Mouse (Mus musculus): ENCODE data around the gene Ak2. TPM values are rescaled to one million over a fixed set of nuclear protein-coding genes. Genes with fewer than 3 reads are reported as not detected.

The Ak2 gene
- polyA plus RNA-seq, 1 experiment from 2014 or later: 81.6 TPM

DNA sequence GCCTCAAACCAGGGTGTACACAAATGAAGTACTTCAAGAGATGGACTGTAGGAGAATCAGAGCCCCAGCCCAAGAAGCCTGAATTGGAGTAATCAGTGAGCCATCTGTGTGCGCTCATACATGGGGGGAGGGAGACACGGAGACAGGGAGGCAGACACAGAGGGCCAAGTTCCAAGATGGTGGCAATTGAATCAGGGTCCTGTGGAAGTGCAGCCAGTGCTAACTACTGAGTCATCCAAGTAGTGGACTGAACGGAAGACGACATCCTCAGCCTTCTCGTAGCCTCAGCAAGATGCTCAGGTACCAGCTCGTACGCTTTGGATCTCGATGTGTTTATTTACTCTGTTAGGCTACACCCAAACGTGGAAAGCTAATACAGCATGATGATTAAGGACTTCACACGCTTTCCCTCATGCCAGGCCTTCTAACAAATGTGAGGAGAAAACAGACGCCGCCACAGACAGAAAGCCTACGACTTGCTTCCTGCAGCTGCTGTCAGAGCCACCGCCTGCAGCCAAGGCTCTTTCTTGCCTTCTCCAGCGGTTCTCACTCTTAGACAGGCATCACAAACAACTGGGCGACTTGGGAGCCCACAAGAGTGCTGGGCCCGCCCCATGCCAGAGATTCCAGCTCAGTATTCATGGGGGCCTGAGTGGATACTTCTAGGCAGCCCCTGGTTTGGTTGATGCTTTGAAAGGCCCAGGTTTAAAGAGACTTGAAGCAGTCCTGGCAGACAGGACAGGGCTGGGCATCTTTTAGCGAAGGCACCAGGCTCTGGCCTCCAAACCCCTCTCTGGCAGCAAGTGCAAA, 21.9 kb upstream of the Ak2 start:
- ATAC-seq: no peak
- H3K9me3 ChIP-seq (replicated peaks; ENCODE audit: control insufficient read depth, low read length, poor library complexity, severe bottlenecking): no peaks in the 10 kb centered on the region
- peaks cover 10% of the 10 kb centered on the region; the same call in 1 of the 2 replicates for H3K4me1 ChIP-seq (ENCODE audit: control insufficient read depth, insufficient read depth, low read length)
- 78% methylated on average over 18 of the region's 18 CpGs for WGBS
- H3K9ac ChIP-seq (ENCODE audit: low read depth, low read length): no peak overlapping the region
- H3K4me2 ChIP-seq (ENCODE audit: low read length): no peak overlapping the region
- H3K27me3 ChIP-seq (ENCODE audit: control insufficient read depth, insufficient read depth, low read depth, low read length): no peaks in the 10 kb centered on the region
- no peaks in the 10 kb centered on the region for H3K36me3 ChIP-seq (ENCODE audit: control insufficient read depth, insufficient read depth, low read length)
- no peak overlapping the region for H3K27ac ChIP-seq (ENCODE audit: low read length)
- H3K4me3 ChIP-seq (ENCODE audit: low read depth, low read length): no peak overlapping the region

GRCm38 (mm10) chr4:128970417-128970807, 21.3 kb upstream of the Ak2 start:
- Histone ChIP-seq H3K4me3 (ENCODE audit: low read depth, low read length) (no peak overlapping the region), H3K9ac (ENCODE audit: low read depth, low read length) (no peak overlapping the region), H3K36me3 (ENCODE audit: control insufficient read depth, insufficient read depth, low read length) (no peaks in the 10 kb centered on the region), H3K9me3 (replicated peaks; ENCODE audit: control insufficient read depth, low read length, poor library complexity, severe bottlenecking) (no peaks in the 10 kb centered on the region), H3K4me1 (ENCODE audit: control insufficient read depth, insufficient read depth, low read length) (peaks cover 10% of the 10 kb centered on the region; the same call in 1 of the 2 replicates), H3K27me3 (ENCODE audit: control insufficient read depth, insufficient read depth, low read depth, low read length) (no peaks in the 10 kb centered on the region), H3K4me2 (ENCODE audit: low read length) (no peak overlapping the region), H3K27ac (ENCODE audit: low read length) (no peak overlapping the region)
- 82% methylated on average over 7 of the region's 8 CpGs for WGBS
- ATAC-seq: no peak

DNA sequence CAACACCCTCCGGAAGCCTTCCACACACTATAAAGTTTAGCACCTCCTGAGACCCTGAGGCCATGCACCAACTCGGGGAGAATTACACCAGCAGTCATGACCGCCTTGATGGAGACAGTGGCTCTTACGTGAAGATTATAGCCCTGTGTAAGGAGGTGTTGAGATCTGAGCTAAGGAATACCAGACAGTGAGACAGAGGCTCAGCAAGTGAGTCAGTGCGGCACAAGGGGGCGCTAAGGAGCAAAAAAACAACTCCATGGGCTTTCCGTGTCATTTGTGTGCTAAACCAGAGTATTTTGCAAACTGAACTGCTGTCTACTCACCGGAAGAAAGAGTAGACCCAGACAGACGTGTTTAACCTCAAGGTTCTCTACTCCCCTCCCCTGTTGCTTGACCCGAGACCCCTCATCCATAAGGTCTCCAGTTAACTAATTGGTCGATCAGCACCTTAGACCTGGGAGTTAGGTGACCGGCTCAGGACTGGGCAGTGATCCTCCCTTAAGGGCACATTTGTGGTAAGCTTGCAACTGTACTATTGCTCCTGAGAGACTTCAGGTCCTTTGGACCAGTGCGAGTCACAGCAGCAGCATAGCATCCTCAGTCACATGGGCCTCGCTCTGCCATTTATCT, 20.6 kb upstream of the Ak2 start:
- Histone ChIP-seq H3K9ac (ENCODE audit: low read depth, low read length) (no peak overlapping the region), H3K4me2 (ENCODE audit: low read length) (no peak overlapping the region), H3K36me3 (ENCODE audit: control insufficient read depth, insufficient read depth, low read length) (no peaks in the 10 kb centered on the region), H3K27ac (ENCODE audit: low read length) (no peak overlapping the region), H3K4me3 (ENCODE audit: low read depth, low read length) (no peak overlapping the region), H3K27me3 (ENCODE audit: control insufficient read depth, insufficient read depth, low read depth, low read length) (no peaks in the 10 kb centered on the region), H3K4me1 (ENCODE audit: control insufficient read depth, insufficient read depth, low read length) (peaks cover 10% of the 10 kb centered on the region; the same call in 1 of the 2 replicates), H3K9me3 (replicated peaks; ENCODE audit: control insufficient read depth, low read length, poor library complexity, severe bottlenecking) (no peaks in the 10 kb centered on the region)
- ATAC-seq: no peak
- WGBS: 42% methylated on average over 14 of the region's 14 CpGs

DNA sequence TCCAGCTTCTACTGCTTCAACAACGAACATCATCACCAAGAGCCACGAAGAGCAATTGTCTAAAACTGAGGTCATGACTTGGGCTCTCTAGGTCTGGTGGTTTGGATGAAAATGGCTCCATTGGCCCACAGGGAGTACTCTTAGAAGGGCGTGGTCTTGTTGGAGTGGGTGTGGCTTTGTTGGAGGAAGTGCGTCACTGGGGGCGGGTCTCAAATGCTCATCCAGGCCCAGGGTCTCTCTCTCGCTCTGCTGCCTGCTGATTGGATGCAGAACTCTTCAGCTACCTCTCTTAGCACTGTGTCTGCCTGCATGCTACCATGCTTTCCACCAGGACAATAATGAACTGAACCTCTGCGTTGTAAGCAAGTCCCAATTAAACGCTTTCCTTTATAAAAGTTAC, 17.1 kb upstream of the Ak2 start:
- WGBS: 86% methylated on average over 8 of the region's 8 CpGs
- Histone ChIP-seq H3K27me3 (ENCODE audit: control insufficient read depth, insufficient read depth, low read depth, low read length) (no peaks in the 10 kb centered on the region), H3K27ac (ENCODE audit: low read length) (no peak overlapping the region)

DNA sequence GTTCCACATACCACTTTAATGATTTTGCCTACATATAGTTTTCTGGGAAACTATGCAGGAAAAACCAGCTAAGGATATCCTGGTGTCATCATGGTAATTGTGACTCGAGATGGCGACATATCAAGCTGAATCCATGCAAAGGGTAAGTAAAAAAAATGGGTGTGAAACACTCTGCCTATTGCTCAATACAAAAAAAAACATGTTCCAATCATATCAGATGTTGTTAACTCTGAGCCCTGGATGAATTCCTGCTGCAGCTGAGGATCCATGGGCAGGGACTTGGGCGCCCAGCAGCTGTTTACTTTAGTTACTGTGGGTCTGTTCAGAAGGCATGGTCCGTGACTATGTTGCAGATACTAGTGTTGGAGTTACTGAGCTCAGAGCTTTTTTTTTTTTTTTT, 15.2 kb upstream of the Ak2 start:
- Histone ChIP-seq H3K36me3 (ENCODE audit: control insufficient read depth, insufficient read depth, low read length) (no peaks in the 10 kb centered on the region), H3K4me3 (ENCODE audit: low read depth, low read length) (no peak overlapping the region), H3K9ac (ENCODE audit: low read depth, low read length) (no peak overlapping the region), H3K27me3 (ENCODE audit: control insufficient read depth, insufficient read depth, low read depth, low read length) (no peaks in the 10 kb centered on the region), H3K27ac (ENCODE audit: low read length) (no peak overlapping the region), H3K9me3 (replicated peaks; ENCODE audit: control insufficient read depth, low read length, poor library complexity, severe bottlenecking) (no peaks in the 10 kb centered on the region), H3K4me1 (ENCODE audit: control insufficient read depth, insufficient read depth, low read length) (no peaks in the 10 kb centered on the region), H3K4me2 (ENCODE audit: low read length) (no peak overlapping the region)
- no peak for ATAC-seq
- WGBS: 93% methylated on average over 4 of the region's 4 CpGs

More for the DNA sequence above, 17.1 kb upstream of the Ak2 start:
- no peak overlapping the region for H3K9ac ChIP-seq (ENCODE audit: low read depth, low read length)
- no peak for ATAC-seq
- no peak overlapping the region for H3K4me2 ChIP-seq (ENCODE audit: low read length)
- H3K4me3 ChIP-seq (ENCODE audit: low read depth, low read length): no peak overlapping the region
- no peaks in the 10 kb centered on the region for H3K4me1 ChIP-seq (ENCODE audit: control insufficient read depth, insufficient read depth, low read length)
- no peaks in the 10 kb centered on the region for H3K9me3 ChIP-seq (replicated peaks; ENCODE audit: control insufficient read depth, low read length, poor library complexity, severe bottlenecking)
- H3K36me3 ChIP-seq (ENCODE audit: control insufficient read depth, insufficient read depth, low read length): no peaks in the 10 kb centered on the region

DNA sequence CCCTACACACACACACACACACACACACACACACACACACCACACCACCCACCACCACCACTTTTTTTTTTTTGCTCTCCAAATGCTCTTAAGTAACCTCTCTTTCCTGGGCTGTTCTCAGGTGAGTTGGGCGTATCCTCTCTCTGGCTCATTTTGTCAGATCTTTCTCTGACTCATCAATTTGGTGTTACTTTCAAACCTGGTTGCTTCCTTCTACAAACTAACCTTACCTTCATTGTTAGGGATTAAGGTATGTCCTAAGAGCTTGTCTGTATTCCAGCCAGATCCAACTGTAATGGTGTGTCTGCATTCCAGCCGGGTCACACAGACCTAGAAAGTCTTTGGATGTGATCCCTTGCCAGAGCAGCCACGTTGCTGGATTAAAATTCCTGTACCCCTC, 14.5 kb upstream of the Ak2 start:
- no peaks in the 10 kb centered on the region for H3K4me1 ChIP-seq (ENCODE audit: control insufficient read depth, insufficient read depth, low read length)
- no peaks in the 10 kb centered on the region for H3K27me3 ChIP-seq (ENCODE audit: control insufficient read depth, insufficient read depth, low read depth, low read length)
- no peaks in the 10 kb centered on the region for H3K9me3 ChIP-seq (replicated peaks; ENCODE audit: control insufficient read depth, low read length, poor library complexity, severe bottlenecking)
- 66% methylated on average over 3 of the region's 3 CpGs for WGBS
- H3K4me2 ChIP-seq (ENCODE audit: low read length): no peak overlapping the region
- H3K27ac ChIP-seq (ENCODE audit: low read length): no peak overlapping the region
- H3K4me3 ChIP-seq (ENCODE audit: low read depth, low read length): no peak overlapping the region
- no peak for ATAC-seq
- no peaks in the 10 kb centered on the region for H3K36me3 ChIP-seq (ENCODE audit: control insufficient read depth, insufficient read depth, low read length)
- H3K9ac ChIP-seq (ENCODE audit: low read depth, low read length): no peak overlapping the region

- WGBS: 38% methylated on average over 1 of the region's 1 CpGs
These were observed 13.1 kb upstream of the Ak2 start for GRCm38 (mm10) chr4:128978634-128979033.

GRCm38 (mm10) chr4:128980890-128981832, 10.6 kb upstream of the Ak2 start:
- Histone ChIP-seq H3K36me3 (ENCODE audit: control insufficient read depth, insufficient read depth, low read length) (no peaks in the 10 kb centered on the region), H3K9ac (ENCODE audit: low read depth, low read length) (no peak overlapping the region), H3K4me1 (ENCODE audit: control insufficient read depth, insufficient read depth, low read length) (no peaks in the 10 kb centered on the region), H3K4me2 (ENCODE audit: low read length) (no peak overlapping the region), H3K27me3 (ENCODE audit: control insufficient read depth, insufficient read depth, low read depth, low read length) (no peaks in the 10 kb centered on the region), H3K9me3 (replicated peaks; ENCODE audit: control insufficient read depth, low read length, poor library complexity, severe bottlenecking) (no peaks in the 10 kb centered on the region), H3K27ac (ENCODE audit: low read length) (no peak overlapping the region), H3K4me3 (ENCODE audit: low read depth, low read length) (no peak overlapping the region)
- 81% methylated on average over 12 of the region's 12 CpGs for WGBS
- ATAC-seq: no peak

More at GRCm38 (mm10) chr4:128978634-128979033, 13.1 kb upstream of the Ak2 start:
- Histone ChIP-seq H3K4me1 (ENCODE audit: control insufficient read depth, insufficient read depth, low read length) (no peaks in the 10 kb centered on the region), H3K9me3 (replicated peaks; ENCODE audit: control insufficient read depth, low read length, poor library complexity, severe bottlenecking) (no peaks in the 10 kb centered on the region), H3K4me2 (ENCODE audit: low read length) (no peak overlapping the region), H3K27ac (ENCODE audit: low read length) (no peak overlapping the region), H3K27me3 (ENCODE audit: control insufficient read depth, insufficient read depth, low read depth, low read length) (no peaks in the 10 kb centered on the region), H3K9ac (ENCODE audit: low read depth, low read length) (no peak overlapping the region), H3K4me3 (ENCODE audit: low read depth, low read length) (no peak overlapping the region), H3K36me3 (ENCODE audit: control insufficient read depth, insufficient read depth, low read length) (no peaks in the 10 kb centered on the region)
- no peak for ATAC-seq

All from midbrain, embryonic 16.5 days (tissue).